Mouse (Mus musculus) retina, adult 2 months (tissue): ENCODE measurements around the gene Tex101.
"Not testable (repeated sequence)": the region's sequence is repeated elsewhere in the genome, so short reads cannot be mapped to it uniquely, and the experiment has no call there.

Source experiments
- DNase-seq: peaks from one replicate; pipeline ENCODE4 v3.0.0-alpha.2; 2012; ENCODE audit warnings: low read depth, low spot score

The Tex101 gene

GRCm38 (mm10) chr7:24636264-24636663, 40.2 kb downstream of the Tex101 start, which contains the start of gene Lypd3:
Lypd3 (plus strand) TSS chr7:24636550.
- DNase-seq, result no peak

GRCm38 (mm10) chr7:24630116-24630880, 46.2 kb downstream of the Tex101 start:
- no peak for DNase-seq

- DNase-seq, result no peak
These were observed 46.8 kb downstream of the Tex101 start for GRCm38 (mm10) chr7:24629672-24630071.

GRCm38 (mm10) chr7:24628685-24629610, 47.5 kb downstream of the Tex101 start:
- DNase-seq, result peak; percentile 52

GRCm38 (mm10) chr7:24622967-24623366, 53.5 kb downstream of the Tex101 start:
- DNase-seq, result no peak

GRCm38 (mm10) chr7:24621193-24621592, 55.3 kb downstream of the Tex101 start:
- no peak for DNase-seq

GRCm38 (mm10) chr7:24619671-24620397, 56.6 kb downstream of the Tex101 start:
- no peak for DNase-seq

- DNase-seq, result not testable (repeated sequence)
These were observed 58.1 kb downstream of the Tex101 start for GRCm38 (mm10) chr7:24618374-24618773.
